Mouse (Mus musculus) forebrain, postnatal 0 days (tissue): Measurements from ENCODE around the gene Lyst. TPM values are rescaled to one million over a fixed set of nuclear protein-coding genes. Genes with fewer than 3 reads are reported as not detected.

ENCODE experiments used
- ATAC-seq: fragments of 200-750 bp; cut with Nextera tagmentation; 2 replicates; pipeline ENCODE4 v1.8.0; 2017; ENCODE audit warnings: mild to moderate bottlenecking, moderate library complexity
- DNase-seq: peaks from one replicate; pipeline ENCODE4 v3.0.0-alpha.2; 2015
- H3K27ac ChIP-seq: fragments of 300-500 bp; sonication (generic); 2 replicates; pipeline ENCODE4 v1.5.1; 2014; ENCODE audit warnings: low read depth, mild to moderate bottlenecking, antibody characterized with exemption, low read length, moderate library complexity, mixed read lengths
- H3K27me3 ChIP-seq: fragments of 300-500 bp; sonication (generic); 2 replicates; pipeline ENCODE4 v1.6.1; 2014; ENCODE audit warnings: mild to moderate bottlenecking, low read length, mixed read lengths; ENCODE audit not compliant: insufficient read depth
- H3K36me3 ChIP-seq: fragments of 300-500 bp; sonication (generic); 2 replicates; pipeline ENCODE4 v1.6.1; 2014; ENCODE audit warnings: mild to moderate bottlenecking, moderate library complexity; ENCODE audit not compliant: insufficient read depth
- H3K4me1 ChIP-seq: fragments of 300-500 bp; sonication (generic); 2 replicates; pipeline ENCODE4 v1.6.1; 2014; ENCODE audit warnings: antibody characterized with exemption; ENCODE audit not compliant: insufficient read depth
- H3K4me2 ChIP-seq: fragments of 300-500 bp; sonication (generic); 2 replicates; pipeline ENCODE4 v1.6.1; 2014; ENCODE audit warnings: low read depth, mild to moderate bottlenecking, moderate library complexity
- H3K4me3 ChIP-seq: fragments of 300-500 bp; sonication (generic); 2 replicates; pipeline ENCODE4 v1.5.1; 2014; ENCODE audit warnings: low read depth, low read length, mixed read lengths
- H3K9ac ChIP-seq: fragments of 300-500 bp; sonication (generic); 2 replicates; pipeline ENCODE4 v1.6.1; 2014; ENCODE audit warnings: mild to moderate bottlenecking
- H3K9me3 ChIP-seq: fragments of 300-500 bp; sonication (generic); 2 replicates; pipeline ENCODE4 v1.6.1; 2016; ENCODE audit warnings: low read length
- CTCF ChIP-seq: sonication (generic); IDR thresholded peaks from 2 replicates; pipeline ENCODE4 v1.5.1; 2016; ENCODE audit warnings: antibody characterized with exemption, control low read depth, low read depth
- WGBS: fragments of 180-500 bp; shearing (Covaris S2); extraction: QIAGEN DNeasy Blood & Tissue Kit; methylation state at CpG from one replicate; pipeline ENCODE4 v1.1.7; 2014; 5-methylcytosine and 5-hydroxymethylcytosine counted together
- polyA plus RNA-seq: library from polyadenylated mRNA; unstranded; fragments of >200 nt; fragmentation: Nextera tagmentation; extraction: Ambion mirVana; gene quantifications from 2 replicates; pipeline ENCODE4 v1.2.1, GENCODE M21; 2015
- total RNA-seq: library from RNA; depleted of rRNA; stranded (reverse); fragments of >200 nt; gene quantifications from 2 replicates; pipeline ENCODE4 v1.2.3, GENCODE M21; 2014

Lyst gene
- total and polyA plus RNA-seq, 2 experiments from 2014 or later, result 3.5 to 14.2 TPM

DNA sequence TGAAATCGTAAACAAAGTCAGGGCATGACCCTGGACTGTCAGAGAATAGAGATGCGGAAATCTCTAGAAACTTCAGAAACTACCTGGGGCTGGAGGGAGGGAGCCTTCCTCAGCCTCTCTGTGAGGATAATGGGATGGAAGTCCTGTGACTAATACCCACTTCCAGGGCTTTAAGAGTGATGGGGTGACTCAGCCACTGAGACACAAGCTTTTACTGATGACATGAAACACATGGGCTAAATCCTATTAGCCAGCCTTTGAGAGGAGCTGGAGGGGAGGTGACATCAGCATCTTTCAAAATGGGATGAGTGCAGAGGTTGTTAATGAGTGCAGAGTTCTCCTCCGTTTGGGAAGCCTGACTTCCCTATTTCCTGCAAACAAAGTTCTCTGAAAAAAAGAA is 38.2 kb upstream of the Lyst start:
- DNase-seq (no peak), ATAC-seq (no peak; the same call in 1 of the 2 replicates)
- Histone ChIP-seq H3K4me3 (no peak overlapping the region), H3K4me1 (no peaks in the 10 kb centered on the region), H3K4me2 (no peak overlapping the region), H3K27ac (no peak overlapping the region), H3K27me3 (no peaks in the 10 kb centered on the region), H3K9me3 (no peaks in the 10 kb centered on the region), H3K9ac (no peak overlapping the region), H3K36me3 (no peaks in the 10 kb centered on the region)
- 36% methylated on average over 3 of the region's 3 CpGs for WGBS
- TF ChIP-seq CTCF, result no peak

DNA sequence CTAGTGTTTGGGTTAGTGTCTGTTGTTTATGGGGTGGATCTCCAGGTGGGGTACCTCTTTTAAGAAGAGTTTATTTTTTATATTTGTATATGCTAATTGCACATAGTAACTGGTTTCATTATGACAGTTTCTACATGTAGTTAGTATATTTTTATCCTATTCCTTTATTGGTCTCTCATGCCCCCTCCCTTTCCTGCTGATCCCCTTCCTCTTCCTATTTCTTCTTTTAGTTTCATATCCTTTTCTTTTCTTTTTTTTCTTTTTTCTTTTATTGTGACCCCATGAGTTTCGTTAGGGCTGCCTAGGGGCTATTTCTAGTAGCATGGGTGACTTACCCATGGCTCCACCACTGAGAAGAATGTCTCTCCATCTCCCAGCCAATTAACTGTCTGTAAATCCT is 36.5 kb upstream of the Lyst start:
- H3K4me1 ChIP-seq, result no peaks in the 10 kb centered on the region
- WGBS, result 67% methylated on average over 1 of the region's 1 CpGs
- H3K9ac ChIP-seq, result no peak overlapping the region
- DNase-seq, result no peak
- no peaks in the 10 kb centered on the region for H3K36me3 ChIP-seq
- no peaks in the 10 kb centered on the region for H3K27me3 ChIP-seq
- H3K27ac ChIP-seq, result no peak overlapping the region
- no peaks in the 10 kb centered on the region for H3K9me3 ChIP-seq
- no peak overlapping the region for H3K4me2 ChIP-seq
- H3K4me3 ChIP-seq, result no peak overlapping the region
- ATAC-seq, result no peak
- no peak for TF ChIP-seq CTCF

DNA sequence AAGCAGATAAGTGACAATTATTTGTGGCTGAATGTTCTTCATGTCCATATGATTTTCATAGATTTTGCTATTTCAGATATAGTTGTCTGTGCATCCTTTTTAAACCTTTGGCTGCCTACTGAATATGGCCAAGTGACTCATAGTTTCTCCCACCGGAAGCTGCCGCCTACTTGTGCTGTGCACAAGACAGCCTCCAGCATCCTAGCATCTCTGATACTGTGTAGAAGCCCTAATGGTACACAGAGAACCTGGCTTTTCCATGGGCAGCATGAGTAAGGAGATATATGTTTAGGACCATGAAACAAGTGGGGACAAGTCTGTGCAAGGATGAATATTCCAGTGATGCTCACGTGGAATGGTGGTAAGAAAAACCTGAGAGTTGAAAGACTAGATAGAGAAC is 35.0 kb upstream of the Lyst start:
- Histone ChIP-seq H3K4me3 (no peak overlapping the region), H3K9me3 (no peaks in the 10 kb centered on the region), H3K4me2 (no peak overlapping the region), H3K4me1 (no peaks in the 10 kb centered on the region), H3K27ac (no peak overlapping the region), H3K36me3 (no peaks in the 10 kb centered on the region), H3K27me3 (no peaks in the 10 kb centered on the region), H3K9ac (no peak overlapping the region)
- ATAC-seq (no peak), DNase-seq (no peak)
- no peak for TF ChIP-seq CTCF
- 95% methylated on average over 3 of the region's 3 CpGs for WGBS

DNA sequence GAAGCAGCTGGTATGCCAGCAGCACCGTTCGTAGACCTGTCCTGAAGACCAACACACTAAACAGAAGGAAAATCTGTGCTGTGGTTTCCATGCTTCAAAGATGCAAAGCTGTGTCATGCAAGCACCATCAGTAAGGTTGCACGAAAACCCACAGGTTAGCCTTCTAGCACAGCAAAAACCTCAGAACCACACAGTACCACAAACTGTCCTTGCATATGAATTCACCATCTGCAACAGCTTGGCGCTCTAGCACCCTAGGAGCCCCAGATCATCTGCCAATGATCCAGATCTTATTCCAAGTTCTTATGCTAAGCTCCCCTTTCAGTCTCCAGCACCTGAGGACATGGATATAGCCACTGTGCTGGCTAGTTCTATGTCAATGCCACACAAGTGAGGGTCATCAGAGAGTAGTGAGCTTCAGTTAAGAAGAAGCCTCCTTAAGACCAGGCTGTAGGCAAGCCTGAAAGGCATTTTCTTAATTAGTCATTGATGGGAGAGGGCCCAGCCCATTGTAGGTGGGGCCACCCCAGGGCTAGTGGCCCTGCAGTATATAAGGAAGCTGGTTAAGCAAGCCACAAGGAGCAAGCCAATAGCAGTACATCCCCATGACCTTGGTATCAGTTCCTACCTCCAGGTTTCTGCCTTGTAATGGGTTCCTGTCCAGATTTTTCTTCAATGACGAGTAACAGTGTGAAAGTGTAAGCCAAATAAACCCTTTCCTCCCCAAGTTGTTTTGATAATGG is 33.0 kb upstream of the Lyst start:
- no peaks in the 10 kb centered on the region for H3K4me1 ChIP-seq
- ATAC-seq, result no peak
- 84% methylated on average over 5 of the region's 5 CpGs for WGBS

DNA sequence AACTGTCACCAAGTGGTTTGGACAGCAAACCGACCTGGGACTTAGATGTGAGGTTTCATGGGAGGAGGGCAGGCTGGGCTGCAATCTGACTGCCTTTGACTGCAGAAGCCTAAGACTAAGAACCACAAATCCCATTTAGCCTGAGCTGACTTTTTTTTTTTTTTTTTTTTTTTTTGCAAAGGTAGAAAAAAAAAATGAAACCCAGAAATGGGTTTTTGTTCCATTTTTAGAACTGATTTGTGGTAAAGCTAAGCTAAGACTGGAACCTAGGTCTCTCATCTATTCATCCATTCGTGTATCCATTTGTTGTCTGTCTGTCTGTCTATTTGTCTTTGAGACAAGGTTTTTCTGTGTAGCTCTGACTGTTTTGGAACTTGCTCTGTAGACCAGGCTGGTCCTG is 31.9 kb upstream of the Lyst start:
- H3K9me3 ChIP-seq, result no peaks in the 10 kb centered on the region
- TF ChIP-seq CTCF, result no peak
- no peak overlapping the region for H3K27ac ChIP-seq
- no peak overlapping the region for H3K4me3 ChIP-seq
- H3K4me2 ChIP-seq, result no peak overlapping the region
- 71% methylated on average over 2 of the region's 2 CpGs for WGBS
- ATAC-seq, result no peak
- no peak overlapping the region for H3K9ac ChIP-seq
- no peaks in the 10 kb centered on the region for H3K27me3 ChIP-seq
- DNase-seq, result no peak
- H3K4me1 ChIP-seq, result no peaks in the 10 kb centered on the region
- H3K36me3 ChIP-seq, result no peaks in the 10 kb centered on the region

More for the DNA sequence above, 33.0 kb upstream of the Lyst start:
- Histone ChIP-seq H3K9ac (no peak overlapping the region), H3K4me3 (no peak overlapping the region), H3K27me3 (no peaks in the 10 kb centered on the region), H3K27ac (no peak overlapping the region), H3K4me2 (no peak overlapping the region), H3K36me3 (no peaks in the 10 kb centered on the region), H3K9me3 (no peaks in the 10 kb centered on the region)
- no peak for DNase-seq
- no peak for TF ChIP-seq CTCF

DNA sequence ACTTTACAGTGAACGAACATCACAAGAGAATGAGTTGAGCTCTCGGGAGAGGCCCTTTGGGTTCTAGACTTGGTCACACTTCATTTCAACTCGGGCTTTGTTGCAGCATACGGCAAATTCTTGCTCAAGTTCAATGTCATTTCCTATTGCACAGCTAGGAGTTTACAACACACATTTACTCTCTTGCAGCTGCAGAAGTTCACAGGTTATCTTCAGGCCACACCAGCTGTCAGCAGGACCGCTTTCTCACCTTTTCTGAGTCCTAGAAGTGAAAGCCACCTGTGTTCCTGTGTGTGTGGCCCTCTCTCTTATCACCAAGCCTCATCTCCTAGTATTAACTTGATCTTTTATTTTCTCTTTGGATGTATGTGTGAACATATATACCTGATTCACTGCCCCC is 31.3 kb upstream of the Lyst start:
- Histone ChIP-seq H3K27ac (no peak overlapping the region), H3K36me3 (no peaks in the 10 kb centered on the region), H3K4me2 (no peak overlapping the region), H3K27me3 (no peaks in the 10 kb centered on the region), H3K4me3 (no peak overlapping the region), H3K4me1 (no peaks in the 10 kb centered on the region), H3K9me3 (no peaks in the 10 kb centered on the region), H3K9ac (no peak overlapping the region)
- no peak for TF ChIP-seq CTCF
- ATAC-seq, result no peak
- DNase-seq, result no peak
- 78% methylated on average over 5 of the region's 5 CpGs for WGBS

DNA sequence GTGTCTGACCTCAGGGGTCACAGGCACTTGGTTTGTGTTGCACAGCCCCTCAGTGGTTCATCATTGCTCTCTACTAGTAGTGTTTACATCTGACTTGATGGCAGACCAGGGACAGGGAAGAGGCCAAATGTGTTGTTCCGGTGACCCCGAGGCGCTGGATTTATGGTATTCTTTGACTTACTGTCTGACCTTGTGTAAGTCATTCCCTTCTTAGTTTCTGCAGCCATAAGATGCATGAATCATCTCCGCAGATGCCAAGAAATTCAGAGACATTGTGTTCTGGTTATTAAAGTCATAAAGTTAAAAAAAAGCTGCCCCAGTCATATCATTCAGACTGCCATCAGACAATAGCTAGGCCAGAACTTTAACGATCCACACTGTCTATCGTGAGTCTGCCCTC is 27.6 kb upstream of the Lyst start:
- Histone ChIP-seq H3K4me1 (no peaks in the 10 kb centered on the region), H3K36me3 (no peaks in the 10 kb centered on the region), H3K9me3 (no peaks in the 10 kb centered on the region), H3K9ac (no peak overlapping the region), H3K4me3 (no peak overlapping the region), H3K27ac (no peak overlapping the region), H3K27me3 (no peaks in the 10 kb centered on the region), H3K4me2 (no peak overlapping the region)
- no peak for TF ChIP-seq CTCF
- 89% methylated on average over 6 of the region's 6 CpGs for WGBS
- DNase-seq (no peak), ATAC-seq (no peak)

DNA sequence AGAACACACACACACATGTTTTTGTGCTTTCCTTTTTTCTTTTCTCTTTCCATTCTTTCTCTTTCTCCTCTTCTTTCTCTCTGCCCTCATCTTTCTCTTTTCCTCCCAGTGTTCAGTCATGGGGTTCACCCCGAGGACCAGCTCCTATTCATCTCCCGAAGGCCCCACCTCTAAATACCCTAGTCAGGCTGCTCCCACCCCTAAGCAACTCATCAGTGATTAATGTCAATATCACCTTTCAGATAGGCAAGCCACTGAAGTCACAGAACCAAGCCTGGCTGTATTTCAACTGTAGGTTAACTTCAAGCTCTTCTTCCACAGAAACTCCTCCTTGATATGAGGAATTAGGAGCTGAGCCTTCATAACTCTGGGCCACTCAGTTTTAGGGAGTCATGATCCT is 26.1 kb upstream of the Lyst start:
- Histone ChIP-seq H3K9me3 (no peaks in the 10 kb centered on the region), H3K27ac (no peak overlapping the region), H3K36me3 (no peaks in the 10 kb centered on the region), H3K4me1 (no peaks in the 10 kb centered on the region), H3K4me3 (no peak overlapping the region), H3K9ac (no peak overlapping the region), H3K4me2 (no peak overlapping the region), H3K27me3 (no peaks in the 10 kb centered on the region)
- ATAC-seq (no peak), DNase-seq (no peak)
- TF ChIP-seq CTCF, result no peak
- 73% methylated on average over 2 of the region's 2 CpGs for WGBS
